Mouse (Mus musculus): ENCODE measurements around the gene Tenm3.

DNA sequence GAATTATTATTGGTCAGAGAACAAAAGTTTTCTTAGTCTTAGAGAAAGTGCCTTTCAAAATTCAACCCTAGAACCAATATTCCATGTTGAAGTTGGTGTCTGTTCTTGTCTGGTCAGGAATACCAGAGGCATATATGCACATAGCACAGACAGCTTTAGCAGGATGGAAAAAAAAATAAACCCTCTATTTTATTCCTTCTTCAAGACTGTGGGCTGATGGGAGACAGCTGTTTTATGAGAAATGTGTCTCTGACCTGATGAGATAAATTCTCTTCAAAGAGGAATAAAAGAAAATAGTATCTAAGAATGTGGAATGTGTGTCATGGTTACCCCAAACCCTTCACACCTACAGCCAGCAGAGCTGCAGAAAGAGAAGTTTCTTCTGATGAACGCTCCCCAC is 173.4 kb downstream of the Tenm3 start:
- no peak for TF ChIP-seq CTCF (IDR thresholded peaks at IDR 0.05; ENCODE audit: low read depth, low read length)
- TF ChIP-seq GATA1 (IDR thresholded peaks at IDR 0.05; ENCODE audit: borderline replicate concordance, low read length) = no peak

Data from G1E (cell line).